Mouse (Mus musculus) c-Kit-positive CD71-positive TER-119-positive erythroid progenitor cells, embryonic 14.5 days (primary cell): ENCODE measurements around the gene Dbi.

Experiments
- DNase-seq: peaks from one replicate; pipeline ENCODE4 v3.0.0-alpha.2; 2013; ENCODE audit warnings: low spot score

The Dbi gene

DNA sequence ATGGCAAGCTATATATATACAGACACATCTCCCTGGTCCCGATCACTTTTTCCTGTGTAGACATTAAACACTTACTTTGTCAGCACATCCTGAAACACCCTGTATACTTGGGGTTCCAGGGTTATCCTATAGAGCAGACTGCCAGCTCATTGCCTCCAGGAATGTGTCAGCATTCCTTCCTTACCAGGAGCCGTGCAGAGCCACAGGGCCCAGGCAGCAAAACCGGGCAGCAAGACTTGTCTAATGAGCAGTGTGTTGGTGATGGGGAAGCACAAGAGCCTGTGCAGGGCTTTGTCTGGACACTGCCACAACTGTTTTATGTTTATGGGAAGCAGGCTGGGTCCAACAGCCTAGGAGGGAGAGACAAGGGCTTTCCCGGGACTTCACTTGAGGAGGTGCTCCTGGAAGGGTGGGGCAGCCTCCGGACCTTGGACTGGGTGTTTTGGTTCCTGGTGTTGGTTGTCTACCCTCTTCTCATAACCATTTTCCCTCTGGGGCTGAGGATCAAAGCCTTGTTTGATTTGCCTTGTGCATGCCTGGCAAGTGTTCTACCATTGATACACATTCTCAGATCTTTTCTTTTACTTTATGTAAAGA is 36.9 kb downstream of the Dbi start:
- DNase-seq, result no peak

DNA sequence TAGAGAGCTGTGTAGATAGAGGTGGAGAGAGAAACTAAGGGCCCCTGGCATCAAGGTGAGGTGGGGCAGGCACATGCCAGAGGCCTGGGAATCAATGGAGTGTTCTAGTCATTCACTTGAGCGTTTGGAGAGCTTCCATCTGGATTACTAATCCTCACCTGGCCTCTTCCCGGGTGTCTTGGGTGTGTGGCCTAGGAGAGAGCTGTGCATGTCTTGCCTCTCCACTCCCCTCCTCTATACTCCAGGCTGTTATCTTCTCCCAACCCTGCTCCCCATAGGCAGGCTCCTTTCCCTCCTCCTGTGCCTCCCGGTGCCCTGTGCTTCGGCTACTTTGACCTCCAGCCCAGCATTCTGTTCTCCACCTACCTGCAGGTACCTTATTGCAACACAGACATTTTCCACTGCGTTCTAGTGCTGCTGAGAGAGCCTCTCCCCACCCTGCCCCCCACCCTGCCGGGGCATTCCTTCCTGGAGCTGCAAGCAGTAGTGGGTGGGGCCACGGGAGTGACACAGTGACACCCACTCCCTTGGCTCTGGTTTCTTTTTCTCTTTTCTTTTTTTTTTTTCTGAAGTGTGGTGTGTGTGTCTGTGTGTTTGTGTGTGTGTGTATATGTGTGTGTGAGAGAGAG is 37.8 kb downstream of the Dbi start:
- DNase-seq, result no peak

DNA sequence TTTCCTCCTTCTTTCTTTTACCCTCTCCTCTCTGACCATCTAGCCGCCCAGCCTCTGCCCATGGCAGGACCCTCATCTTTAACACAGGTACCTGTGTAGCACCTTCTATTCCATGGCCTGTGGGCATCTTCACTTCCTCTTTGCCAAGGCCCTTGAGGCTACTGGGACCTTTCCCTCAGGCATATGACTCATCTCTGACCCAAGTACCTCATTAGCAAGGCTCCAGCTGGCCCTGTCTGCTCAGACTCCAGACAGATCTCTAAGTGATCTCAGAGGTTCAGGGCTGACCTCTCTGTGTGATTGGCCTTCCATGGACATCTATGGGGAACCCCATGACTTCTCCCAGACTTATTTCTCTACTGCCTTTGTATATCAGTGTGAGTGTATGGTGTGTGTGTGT is 40.2 kb downstream of the Dbi start:
- DNase-seq, result no peak

- DNase-seq, result no peak
These were observed 43.0 kb downstream of the Dbi start for GRCm38 (mm10) chr1:120077746-120078410.

- no peak for DNase-seq
These were observed 45.4 kb downstream of the Dbi start for GRCm38 (mm10) chr1:120075507-120075906.

DNA sequence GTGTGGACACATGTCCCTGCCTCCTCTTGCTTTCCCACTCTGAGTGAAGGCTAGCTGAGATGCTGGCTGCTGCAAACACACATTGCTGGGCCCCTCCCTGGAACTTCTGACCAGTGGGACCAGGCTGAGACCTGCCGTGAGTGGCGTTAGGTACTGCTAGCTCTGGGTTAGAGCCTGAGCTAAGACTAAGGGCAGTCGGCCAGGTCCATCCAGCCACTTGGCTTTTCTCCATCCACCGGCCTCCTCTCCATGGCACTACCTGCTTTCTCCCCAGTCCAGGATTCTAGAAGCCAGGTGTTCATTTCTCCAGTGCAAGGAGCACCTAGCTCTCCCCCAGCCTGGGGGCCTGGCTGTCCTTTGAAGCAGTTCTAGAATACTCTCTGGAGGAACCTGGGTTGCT is 45.9 kb downstream of the Dbi start:
- DNase-seq, result no peak

DNA sequence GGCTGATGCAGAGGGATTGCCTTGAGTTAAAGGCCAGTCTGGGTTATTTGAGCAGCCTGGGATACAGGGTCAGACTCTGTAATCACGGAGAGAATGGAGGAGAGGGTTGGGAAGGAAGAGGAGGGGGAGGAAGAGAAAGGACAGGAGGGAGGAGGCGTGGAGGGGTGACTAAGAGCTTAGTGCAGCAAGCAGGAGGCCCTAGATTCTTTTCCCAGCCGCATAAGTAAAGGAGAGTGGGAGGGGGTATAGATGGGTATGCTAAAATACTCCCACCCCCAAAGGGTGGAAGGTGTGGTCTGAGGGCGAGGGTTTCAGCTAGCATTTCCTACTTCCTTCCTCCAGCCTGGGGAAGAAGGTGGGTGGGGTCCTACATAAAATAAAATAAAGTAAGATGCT is 46.6 kb downstream of the Dbi start:
- no peak for DNase-seq

GRCm38 (mm10) chr1:120073519-120074306 is 47.2 kb downstream of the Dbi start, which contains the start of gene Tmem37:
TSS of gene Tmem37 (minus strand) at chr1:120074074.
- no peak for DNase-seq

DNA sequence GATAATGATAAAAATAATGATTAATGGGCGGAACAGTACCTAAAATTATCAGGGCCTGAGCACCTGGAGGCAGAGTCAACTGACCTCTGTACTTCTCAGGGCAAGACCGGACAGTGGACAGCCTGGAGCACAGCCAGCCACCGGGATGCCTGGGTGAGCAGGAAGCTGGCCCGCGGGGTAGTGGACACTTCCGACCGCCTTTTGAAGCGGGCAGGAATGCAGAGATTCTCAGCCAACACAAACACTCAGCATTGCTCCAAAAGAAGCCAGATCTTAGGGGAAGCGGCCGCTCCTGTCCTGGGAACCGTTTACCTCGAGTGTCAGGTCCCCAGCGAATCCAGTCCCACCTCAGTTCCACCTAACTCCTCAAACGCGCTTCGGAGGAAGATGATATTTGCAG is 48.0 kb downstream of the Dbi start:
- no peak for DNase-seq

GRCm38 (mm10) chr1:120071133-120071532 is 49.7 kb downstream of the Dbi start:
- DNase-seq, result no peak

- DNase-seq, result no peak
These were observed 50.7 kb downstream of the Dbi start for GRCm38 (mm10) chr1:120070168-120070567.

GRCm38 (mm10) chr1:120069120-120069519 is 51.8 kb downstream of the Dbi start:
- no peak for DNase-seq

DNA sequence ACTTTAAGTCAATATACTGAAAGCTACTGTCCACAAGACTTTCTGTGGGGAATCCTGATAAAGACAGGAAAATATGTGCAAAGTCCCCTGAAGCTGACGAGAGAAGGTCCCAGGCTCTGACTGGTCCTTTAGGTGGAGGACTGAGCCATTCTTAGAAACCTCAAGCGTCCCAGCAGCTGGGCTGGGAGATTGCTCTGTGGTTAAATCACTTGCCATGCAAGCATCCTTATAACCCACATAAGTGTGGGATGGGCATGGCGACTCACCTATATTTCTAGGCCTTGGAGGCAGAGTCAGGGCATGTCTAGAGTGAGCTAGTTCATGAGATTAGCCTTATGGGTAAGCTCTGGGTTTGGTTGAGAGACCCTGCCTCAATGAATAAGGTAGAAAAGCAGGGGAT is 54.3 kb downstream of the Dbi start:
- DNase-seq, result no peak

DNA sequence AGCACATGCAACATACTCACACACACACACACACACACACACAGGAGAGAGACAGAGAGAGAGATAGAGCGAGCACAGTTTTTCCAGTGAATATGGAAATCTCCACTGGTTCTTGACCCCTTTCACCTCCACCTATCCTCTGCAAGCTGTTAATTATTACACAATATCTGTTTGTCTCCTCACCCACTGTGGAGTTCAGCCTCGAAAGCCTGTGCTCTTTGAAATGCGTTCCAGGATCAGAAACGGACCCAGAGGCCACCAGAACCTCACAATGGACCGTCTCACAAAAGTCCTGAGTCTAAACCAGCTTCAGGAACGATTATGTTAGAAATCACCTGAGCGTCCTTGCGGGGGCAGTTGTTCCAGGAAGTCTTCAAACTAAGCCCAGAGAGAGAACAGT is 54.7 kb downstream of the Dbi start:
- DNase-seq, result no peak

GRCm38 (mm10) chr1:120064036-120064682 is 56.7 kb downstream of the Dbi start:
- DNase-seq, result no peak
